Mouse (Mus musculus) urinary bladder, adult 18-20 months (tissue): ENCODE measurements around the gene Ctbp2.

Experiments used
- DNase-seq, 2 experiments: peaks; one replicate each; pipeline ENCODE4 v3.0.0; 2022; ENCODE audit warnings: low spot score in 2 of 2, mixed read lengths in 2 of 2

The Ctbp2 gene

GRCm38 (mm10) chr7:133041784-133042183 is 82.4 kb downstream of the Ctbp2 start:
- peak; percentile 55 to 66 for DNase-seq

- no peak for DNase-seq
These were observed 83.3 kb downstream of the Ctbp2 start for GRCm38 (mm10) chr7:133040688-133041345.

GRCm38 (mm10) chr7:133039556-133040255 is 84.4 kb downstream of the Ctbp2 start:
- no peak for DNase-seq

GRCm38 (mm10) chr7:133037618-133038017 is 86.5 kb downstream of the Ctbp2 start:
- no peak for DNase-seq

- no peak for DNase-seq
These were observed 86.9 kb downstream of the Ctbp2 start for GRCm38 (mm10) chr7:133037217-133037616.

GRCm38 (mm10) chr7:133035901-133036300 is 88.3 kb downstream of the Ctbp2 start:
- DNase-seq: no peak

GRCm38 (mm10) chr7:133032589-133033203 is 91.5 kb downstream of the Ctbp2 start:
- peak in 1 of 2 experiments; percentile 36 for DNase-seq

- no peak for DNase-seq
These were observed 94.6 kb downstream of the Ctbp2 start for GRCm38 (mm10) chr7:133029496-133030047.

GRCm38 (mm10) chr7:133029004-133029403 is 95.2 kb downstream of the Ctbp2 start:
- no peak for DNase-seq

GRCm38 (mm10) chr7:133027930-133028329 is 96.2 kb downstream of the Ctbp2 start:
- no peak for DNase-seq

- no peak for DNase-seq
These were observed 99.5 kb downstream of the Ctbp2 start for GRCm38 (mm10) chr7:133024694-133025093.

- DNase-seq: no peak
These were observed 104.6 kb downstream of the Ctbp2 start for GRCm38 (mm10) chr7:133019481-133020020.

GRCm38 (mm10) chr7:133018961-133019360 is 105.2 kb downstream of the Ctbp2 start:
- no peak for DNase-seq

- no peak for DNase-seq
These were observed 108.6 kb downstream of the Ctbp2 start for GRCm38 (mm10) chr7:133015416-133016070.

GRCm38 (mm10) chr7:133014631-133015030 is 109.5 kb downstream of the Ctbp2 start:
- no peak for DNase-seq

- no peak for DNase-seq
These were observed 110.2 kb downstream of the Ctbp2 start for GRCm38 (mm10) chr7:133013923-133014322.

- no peak for DNase-seq
These were observed 111.4 kb downstream of the Ctbp2 start for GRCm38 (mm10) chr7:133012637-133013366.

- no peak for DNase-seq
These were observed 112.5 kb downstream of the Ctbp2 start for GRCm38 (mm10) chr7:133011611-133012010.

GRCm38 (mm10) chr7:133011191-133011590 is 113.0 kb downstream of the Ctbp2 start:
- DNase-seq: no peak

- DNase-seq: no peak
These were observed 113.7 kb downstream of the Ctbp2 start for GRCm38 (mm10) chr7:133010477-133010876.

- DNase-seq: no peak
These were observed 114.5 kb downstream of the Ctbp2 start for GRCm38 (mm10) chr7:133009676-133010075.
